Mouse (Mus musculus) heart, embryonic 11.5 days (tissue): Measurements from ENCODE around the gene Cacna1a. TPM values are rescaled to one million over a fixed set of nuclear protein-coding genes. Genes with fewer than 3 reads are reported as not detected.

Experiments used
- ATAC-seq: fragments of 200-750 bp; cut with Nextera tagmentation; replicated peaks from 2 replicates; pipeline ENCODE4 v1.8.0; 2017; ENCODE audit warnings: moderate library complexity; ENCODE audit not compliant: insufficient number of reproducible peaks, low FRiP score, low TSS enrichment
- H3K27ac ChIP-seq: fragments of 300-500 bp; sonication (generic); 2 replicates; pipeline ENCODE4 v1.5.1; 2014; ENCODE audit warnings: mild to moderate bottlenecking, low read depth, low read length
- H3K27me3 ChIP-seq: fragments of 300-500 bp; sonication (generic); 2 replicates; pipeline ENCODE4 v1.6.1; 2014; ENCODE audit warnings: mild to moderate bottlenecking, low read length, mixed read lengths; ENCODE audit not compliant: control insufficient read depth, insufficient read depth
- H3K36me3 ChIP-seq: fragments of 300-500 bp; sonication (generic); 2 replicates; pipeline ENCODE4 v1.6.1; 2014; ENCODE audit warnings: mild to moderate bottlenecking, low read length, moderate library complexity, mixed read lengths; ENCODE audit not compliant: control insufficient read depth, insufficient read depth
- H3K4me1 ChIP-seq: fragments of 300-500 bp; sonication (generic); 2 replicates; pipeline ENCODE4 v1.6.1; 2014; ENCODE audit warnings: low read length; ENCODE audit not compliant: control insufficient read depth, insufficient read depth
- H3K4me2 ChIP-seq: fragments of 300-500 bp; sonication (generic); 2 replicates; pipeline ENCODE4 v1.6.1; 2014; ENCODE audit warnings: mild to moderate bottlenecking, moderate library complexity
- H3K4me3 ChIP-seq: fragments of 300-500 bp; sonication (generic); 2 replicates; pipeline ENCODE4 v1.5.1; 2014; ENCODE audit warnings: low read depth, low read length
- H3K9ac ChIP-seq: fragments of 300-500 bp; sonication (generic); 2 replicates; pipeline ENCODE4 v1.6.1; 2014; ENCODE audit warnings: mild to moderate bottlenecking, low read depth, low read length, moderate library complexity
- H3K9me3 ChIP-seq: fragments of 300-500 bp; sonication (generic); replicated peaks from 2 replicates; pipeline ENCODE4 v1.6.1; 2016; ENCODE audit warnings: low read length; ENCODE audit not compliant: control insufficient read depth
- WGBS: fragments of 180-500 bp; shearing (Covaris S2); extraction: QIAGEN DNeasy Blood & Tissue Kit; methylation state at CpG from one replicate; pipeline ENCODE4 v1.1.7; 2014; ENCODE audit not compliant: insufficient replicate concordance; 5-methylcytosine and 5-hydroxymethylcytosine counted together
- polyA plus RNA-seq: library from polyadenylated mRNA; unstranded; fragments of >200 nt; fragmentation: Nextera tagmentation; extraction: Ambion mirVana; gene quantifications from 2 replicates; pipeline ENCODE4 v1.2.1, GENCODE M21; 2014

The Cacna1a gene
- polyA plus RNA-seq, 1 experiment from 2014 or later = 6.3 TPM

GRCm38 (mm10) chr8:84356482-84356881 lies 31.8 kb upstream of the Cacna1a start:
- Histone ChIP-seq H3K36me3 (no peaks in the 10 kb centered on the region), H3K4me3 (no peak overlapping the region), H3K9ac (no peak overlapping the region), H3K4me1 (no peaks in the 10 kb centered on the region), H3K27ac (no peak overlapping the region), H3K27me3 (0 out of 2 replicates have a peak, but pooled peaks cover 6% of the 10 kb centered on the region), H3K4me2 (no peak overlapping the region), H3K9me3 (no peaks in the 10 kb centered on the region)
- 47% methylated on average over 11 of the region's 11 CpGs for WGBS
- ATAC-seq = 0 out of 2 replicates have a peak, but pooled peaks have one; percentile 10

DNA sequence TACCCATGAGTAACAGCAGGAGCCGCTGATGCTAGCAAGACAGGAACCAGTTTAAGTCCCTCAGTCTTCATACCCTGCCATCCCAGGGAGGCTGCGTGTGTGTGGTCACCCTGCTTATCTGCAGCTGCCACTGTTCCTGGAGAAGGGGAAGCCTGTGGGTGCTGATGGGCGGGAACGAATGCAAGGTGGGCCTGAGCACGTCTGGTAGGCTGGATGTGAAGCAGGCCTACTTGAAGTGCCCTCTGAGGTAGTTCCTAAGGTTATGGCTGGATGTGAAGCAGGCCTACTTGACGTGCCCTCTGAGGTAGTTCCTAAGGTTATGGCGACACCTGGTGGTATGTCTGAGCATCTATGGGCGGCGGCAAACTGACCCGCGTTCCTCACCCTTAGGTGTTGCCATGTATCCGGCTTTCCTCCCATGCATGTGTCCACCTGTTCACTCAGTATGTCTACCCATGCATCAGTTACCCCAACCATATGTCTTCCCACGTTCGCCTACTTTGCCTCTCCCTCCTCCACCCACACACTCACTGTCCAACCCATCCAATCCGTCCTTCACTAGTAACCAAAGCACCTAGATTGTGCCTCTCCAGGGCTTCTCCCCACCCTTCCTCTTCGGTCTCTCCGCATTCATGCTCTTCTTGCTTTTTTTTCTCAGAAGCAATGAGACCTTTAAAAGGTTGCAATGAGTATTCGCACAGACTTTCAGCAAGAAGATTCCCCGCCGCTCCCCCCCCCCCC lies 30.4 kb upstream of the Cacna1a start:
- Histone ChIP-seq H3K36me3 (no peaks in the 10 kb centered on the region), H3K9ac (no peak overlapping the region), H3K4me3 (no peak overlapping the region), H3K27ac (no peak overlapping the region), H3K9me3 (no peaks in the 10 kb centered on the region), H3K27me3 (peaks cover 15% of the 10 kb centered on the region), H3K4me2 (no peak overlapping the region), H3K4me1 (no peaks in the 10 kb centered on the region)
- 21% methylated on average over 20 of the region's 20 CpGs for WGBS
- ATAC-seq = peak; percentile 46; the same call in 1 of the 2 replicates

- peaks cover 16% of the 10 kb centered on the region for H3K27me3 ChIP-seq
- no peak overlapping the region for H3K4me3 ChIP-seq
- ATAC-seq = no peak
- H3K36me3 ChIP-seq = no peaks in the 10 kb centered on the region
- no peaks in the 10 kb centered on the region for H3K4me1 ChIP-seq
- no peak overlapping the region for H3K27ac ChIP-seq
- WGBS = 13% methylated on average over 23 of the region's 23 CpGs
- H3K9me3 ChIP-seq = no peaks in the 10 kb centered on the region
- no peak overlapping the region for H3K9ac ChIP-seq
- H3K4me2 ChIP-seq = no peak overlapping the region
Observed at GRCm38 (mm10) chr8:84363428-84364134, 24.7 kb upstream of the Cacna1a start.

- Histone ChIP-seq H3K4me1 (no peaks in the 10 kb centered on the region), H3K9me3 (peaks cover 3% of the 10 kb centered on the region; the same call in 1 of the 2 replicates), H3K27me3 (peaks cover 13% of the 10 kb centered on the region), H3K9ac (no peak overlapping the region), H3K4me3 (no peak overlapping the region), H3K27ac (no peak overlapping the region), H3K4me2 (no peak overlapping the region), H3K36me3 (no peaks in the 10 kb centered on the region)
- ATAC-seq = no peak
- 80% methylated on average over 1 of the region's 1 CpGs for WGBS
Observed at GRCm38 (mm10) chr8:84365197-84365596, 23.0 kb upstream of the Cacna1a start.

- no peak overlapping the region for H3K4me3 ChIP-seq
- no peak for ATAC-seq
- H3K9me3 ChIP-seq = peaks cover 3% of the 10 kb centered on the region; the same call in 1 of the 2 replicates
- H3K4me2 ChIP-seq = no peak overlapping the region
- no peak overlapping the region for H3K9ac ChIP-seq
- H3K27me3 ChIP-seq = no peaks in the 10 kb centered on the region; the same call in 1 of the 2 replicates
- 69% methylated on average over 4 of the region's 4 CpGs for WGBS
- H3K36me3 ChIP-seq = no peaks in the 10 kb centered on the region
- no peak overlapping the region for H3K27ac ChIP-seq
- no peaks in the 10 kb centered on the region for H3K4me1 ChIP-seq
Observed at GRCm38 (mm10) chr8:84370972-84371371, 17.3 kb upstream of the Cacna1a start.

GRCm38 (mm10) chr8:84375038-84375437 lies 13.2 kb upstream of the Cacna1a start:
- WGBS = 28% methylated on average over 5 of the region's 5 CpGs
- H3K9me3 ChIP-seq = no peaks in the 10 kb centered on the region

DNA sequence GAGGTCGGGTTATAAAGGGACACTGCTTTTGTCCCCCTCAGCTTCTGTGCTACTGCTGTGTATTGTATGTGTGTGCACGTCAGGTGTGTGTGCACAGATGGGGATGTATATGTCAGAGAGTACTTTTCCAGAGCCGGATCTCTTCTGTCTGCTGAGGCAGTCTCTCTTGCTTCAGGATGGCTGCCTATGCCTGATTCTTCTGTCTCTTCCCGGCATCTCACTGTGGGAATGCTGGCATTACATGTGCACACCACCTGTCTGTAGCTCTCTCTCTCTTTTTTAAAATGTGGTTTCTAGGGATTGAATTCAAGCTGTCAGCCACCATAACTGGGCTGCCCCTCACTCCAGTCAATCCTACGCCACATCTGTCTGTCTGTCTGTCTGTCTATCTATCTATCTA lies 12.4 kb upstream of the Cacna1a start:
- Histone ChIP-seq H3K27ac (no peak overlapping the region), H3K4me1 (no peaks in the 10 kb centered on the region), H3K36me3 (no peaks in the 10 kb centered on the region), H3K4me2 (no peak overlapping the region), H3K27me3 (no peaks in the 10 kb centered on the region; the same call in 1 of the 2 replicates), H3K9ac (no peak overlapping the region), H3K9me3 (no peaks in the 10 kb centered on the region), H3K4me3 (no peak overlapping the region)
- 76% methylated on average over 5 of the region's 5 CpGs for WGBS
- no peak for ATAC-seq

More at GRCm38 (mm10) chr8:84375038-84375437, 13.2 kb upstream of the Cacna1a start:
- Histone ChIP-seq H3K36me3 (no peaks in the 10 kb centered on the region), H3K4me3 (no peak overlapping the region), H3K27me3 (no peaks in the 10 kb centered on the region; the same call in 1 of the 2 replicates), H3K4me1 (no peaks in the 10 kb centered on the region), H3K9ac (no peak overlapping the region), H3K27ac (no peak overlapping the region), H3K4me2 (no peak overlapping the region)
- no peak for ATAC-seq

DNA sequence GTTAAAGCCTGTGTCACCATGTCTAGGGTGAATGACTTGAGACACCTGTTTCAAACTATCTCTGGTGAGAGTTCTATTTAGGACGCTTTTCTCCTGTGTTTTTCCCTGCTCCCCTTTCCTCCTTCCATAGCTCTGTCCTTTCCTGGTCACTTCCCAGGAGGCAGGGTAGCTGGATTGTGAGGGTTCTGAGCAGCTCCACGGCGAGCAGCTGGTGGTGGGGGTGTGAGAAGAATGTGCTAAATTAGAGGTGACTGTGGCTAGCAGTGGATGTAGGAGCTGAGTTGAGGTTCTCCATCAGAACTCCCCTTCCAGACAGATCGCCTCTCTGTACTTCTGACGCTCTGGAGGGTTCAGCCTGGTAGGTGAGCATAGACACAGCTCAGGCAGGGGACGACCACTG lies 11.7 kb upstream of the Cacna1a start:
- 63% methylated on average over 6 of the region's 6 CpGs for WGBS
- no peak overlapping the region for H3K4me3 ChIP-seq

More for the DNA sequence above, 11.7 kb upstream of the Cacna1a start:
- Histone ChIP-seq H3K4me2 (no peak overlapping the region), H3K27ac (no peak overlapping the region), H3K9me3 (no peaks in the 10 kb centered on the region), H3K27me3 (no peaks in the 10 kb centered on the region; the same call in 1 of the 2 replicates), H3K4me1 (no peaks in the 10 kb centered on the region), H3K36me3 (no peaks in the 10 kb centered on the region), H3K9ac (no peak overlapping the region)
- ATAC-seq = no peak
